Mouse (Mus musculus): ENCODE results near the gene Col5a1.

Col5a1 gene

DNA sequence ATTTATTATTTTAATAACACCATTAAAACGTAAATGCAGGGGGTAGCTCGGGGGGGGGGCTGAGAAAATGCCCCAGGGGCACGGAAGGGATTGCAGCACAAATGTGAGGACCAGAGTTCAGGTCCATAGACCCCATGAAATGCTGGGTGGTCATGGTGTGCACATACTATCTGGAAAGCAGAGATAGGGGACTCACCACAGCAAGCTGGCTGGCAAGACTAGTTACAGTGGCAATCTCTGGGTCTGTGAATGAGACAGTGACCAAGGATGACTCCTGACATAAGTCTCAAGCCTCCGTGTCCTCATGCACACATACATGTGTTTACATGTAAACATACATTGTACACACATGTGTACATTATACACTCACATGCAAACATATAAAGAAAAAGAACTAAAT lies 90.3 kb downstream of the Col5a1 start:
- no peak for DNase-seq

DNA sequence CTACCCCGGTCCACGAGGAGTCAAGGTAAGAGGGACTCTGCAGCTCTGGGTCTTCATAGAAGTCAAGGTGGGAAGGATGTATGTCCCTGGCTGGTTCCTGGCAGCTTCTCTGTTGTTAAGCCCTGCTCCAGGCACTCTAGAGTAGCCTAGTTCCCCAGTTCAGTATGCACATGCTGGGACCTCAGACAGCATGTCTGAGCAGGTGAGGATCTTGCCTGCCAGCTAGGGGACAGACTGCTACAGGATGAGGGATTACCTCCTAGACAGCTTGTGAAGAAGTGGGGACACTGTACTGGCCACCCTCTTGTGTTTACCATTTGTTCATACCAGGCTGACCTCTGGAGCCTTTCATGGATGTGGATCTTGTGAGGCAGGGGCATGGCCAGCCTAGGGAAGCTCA lies 94.8 kb downstream of the Col5a1 start:
- no peak for DNase-seq

DNA sequence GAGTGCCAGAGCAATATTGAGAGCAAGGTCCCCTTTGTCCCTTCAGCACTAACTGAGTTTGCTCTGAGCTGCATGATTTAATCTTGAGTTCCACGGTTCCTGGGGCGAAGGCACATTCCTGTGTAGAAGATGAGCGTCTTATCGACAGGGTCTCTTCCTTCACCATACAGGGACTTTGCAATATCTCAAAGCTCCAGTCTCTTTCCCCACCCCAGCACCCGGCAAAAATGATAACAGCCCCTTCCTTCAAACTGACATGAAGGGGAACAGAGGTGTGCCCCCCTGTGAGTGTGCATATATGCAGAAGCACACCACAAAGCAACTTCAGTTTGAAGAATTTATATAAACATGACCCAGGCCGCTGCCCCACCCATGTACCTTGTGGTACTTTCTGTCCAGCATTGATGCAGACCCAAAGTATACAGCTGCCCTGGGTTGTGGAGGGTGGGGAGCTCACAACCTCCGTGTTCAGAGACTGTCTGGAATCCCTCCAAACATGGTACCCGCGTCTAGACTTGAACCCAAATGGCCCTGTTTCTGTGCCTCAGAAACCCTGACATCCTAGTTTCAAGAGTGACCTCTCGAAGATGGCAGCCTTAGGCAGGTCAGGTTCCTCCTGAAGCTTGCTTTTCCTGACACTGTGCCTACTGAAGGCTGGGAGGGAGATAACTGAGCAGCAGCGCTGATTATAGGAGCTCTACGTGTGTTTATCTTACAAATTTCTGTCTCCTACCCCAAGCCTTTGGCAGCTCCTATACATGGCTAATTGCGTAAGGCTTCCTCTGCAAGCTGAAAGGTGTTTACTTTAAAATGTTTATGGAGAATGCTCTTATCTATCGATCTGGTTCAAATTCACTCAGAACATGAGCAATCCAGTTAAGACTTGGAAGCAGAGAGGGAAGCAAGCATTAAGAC lies 95.7 kb downstream of the Col5a1 start:
- DNase-seq: no peak

DNA sequence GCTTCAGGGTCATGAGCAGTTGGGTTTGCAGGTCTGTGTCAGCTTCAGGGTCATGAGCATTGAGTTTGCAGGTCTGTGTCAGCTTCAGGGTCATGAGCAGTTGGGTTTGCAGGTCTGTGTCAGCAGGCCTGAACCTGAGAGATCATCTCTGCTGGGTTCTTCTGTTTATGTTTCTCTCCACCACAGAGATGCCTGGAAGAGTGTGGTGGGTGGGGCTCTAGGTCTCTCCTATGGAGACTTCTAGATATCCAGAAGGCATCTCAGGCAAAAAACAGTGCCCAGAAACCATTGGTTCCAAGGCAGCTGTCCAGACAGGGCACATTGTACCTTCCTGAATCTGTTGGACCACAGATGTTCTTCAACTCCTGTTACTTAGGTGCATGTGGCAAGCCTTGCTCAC lies 96.9 kb downstream of the Col5a1 start:
- DNase-seq: no peak

DNA sequence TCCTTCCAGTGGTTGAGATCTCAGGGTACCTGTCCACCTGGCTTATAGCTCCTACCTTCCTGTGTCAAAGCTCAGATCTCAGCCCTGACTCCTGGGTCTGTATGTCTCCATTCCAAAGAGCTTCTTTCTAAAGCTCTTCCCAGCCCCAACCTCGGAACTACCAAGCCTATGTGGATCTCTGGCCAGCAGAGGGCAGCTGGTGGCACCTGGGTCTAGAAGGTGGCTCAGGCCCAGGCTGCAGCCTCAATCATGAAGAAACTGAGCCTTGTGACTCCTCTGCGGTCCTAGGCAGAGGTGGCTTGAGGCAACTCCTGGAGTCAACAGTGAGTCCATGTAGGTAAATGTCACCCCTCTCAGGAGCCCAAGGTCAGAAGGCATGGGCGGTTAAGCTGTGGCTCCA lies 97.7 kb downstream of the Col5a1 start:
- peak; percentile 80 to 82 for DNase-seq

DNA sequence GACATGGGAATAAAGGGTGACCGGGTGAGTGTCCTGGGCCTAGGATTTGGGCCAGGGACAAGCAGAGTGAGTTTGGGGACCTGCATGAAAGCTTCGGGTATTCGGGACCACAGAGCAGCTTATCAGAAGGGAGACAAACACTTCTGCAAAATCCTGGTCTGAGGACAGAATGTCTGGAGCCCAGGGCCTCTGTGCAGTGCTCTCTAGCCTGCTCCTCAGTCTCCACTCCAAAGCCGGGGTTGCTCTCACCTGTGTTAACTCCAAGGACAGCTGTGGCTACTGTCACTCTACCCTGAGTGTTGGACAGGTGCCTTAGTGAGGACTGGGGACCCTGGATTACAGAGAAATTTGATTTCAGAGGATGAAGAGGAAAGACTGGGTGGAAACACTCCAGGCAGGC lies 100.5 kb downstream of the Col5a1 start:
- DNase-seq: no peak

DNA sequence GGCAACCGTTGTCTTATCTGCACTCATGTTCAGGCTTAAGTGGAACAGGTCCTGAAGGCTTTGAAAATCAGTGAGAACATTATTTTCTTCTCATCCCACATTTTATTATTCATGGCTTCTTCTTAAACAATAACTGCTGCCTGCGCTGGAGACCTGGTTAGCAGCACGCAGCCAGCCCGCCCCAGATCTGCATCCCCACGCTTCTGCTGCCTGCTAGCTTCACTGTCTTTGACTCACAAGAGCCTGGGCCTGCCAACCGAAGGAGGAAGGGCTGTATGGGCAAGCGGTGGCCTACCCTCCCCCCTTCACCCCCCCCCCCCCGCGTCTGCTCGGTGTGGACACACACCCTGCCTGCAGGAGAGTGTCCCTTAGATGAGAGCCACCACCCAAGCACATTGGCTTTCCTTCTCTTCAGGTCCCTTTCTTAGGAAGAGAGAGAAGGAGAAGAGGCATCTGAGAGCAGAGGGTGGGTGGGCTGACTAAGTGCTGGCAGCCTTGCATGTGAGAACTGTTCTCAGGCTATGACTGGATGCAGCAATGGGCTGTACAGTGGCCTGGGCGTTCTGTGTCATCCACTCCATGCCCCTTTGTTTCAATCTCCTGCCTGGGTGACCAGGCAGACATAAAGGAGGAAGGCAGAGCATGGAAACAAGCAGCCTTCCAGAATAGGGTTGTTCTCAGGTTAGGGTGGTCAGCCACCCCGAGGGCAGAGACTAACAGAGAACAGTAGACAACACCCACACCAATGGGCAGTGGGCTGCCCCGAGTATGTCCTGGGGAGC lies 104.4 kb downstream of the Col5a1 start:
- no peak for DNase-seq

DNA sequence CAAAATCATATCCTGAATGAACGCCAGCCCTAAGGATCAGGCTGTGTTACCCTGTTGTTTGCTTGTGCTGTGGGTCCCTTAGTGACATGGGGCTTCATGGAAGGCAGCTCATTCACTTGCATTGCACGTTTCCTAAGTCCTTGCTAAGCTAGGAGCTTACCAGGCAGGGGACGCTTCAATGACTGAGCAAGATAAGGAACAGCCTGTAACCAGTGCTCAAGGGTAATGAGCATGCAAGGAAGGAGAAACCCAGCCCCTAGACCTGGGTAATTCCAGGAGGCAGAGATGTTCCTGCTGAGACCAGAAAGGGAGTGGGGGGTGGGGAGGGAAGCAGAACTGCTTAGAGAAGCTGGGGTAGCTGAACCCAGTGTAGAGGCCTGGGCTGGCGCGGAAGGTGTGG lies 107.2 kb downstream of the Col5a1 start:
- no peak for DNase-seq

DNA sequence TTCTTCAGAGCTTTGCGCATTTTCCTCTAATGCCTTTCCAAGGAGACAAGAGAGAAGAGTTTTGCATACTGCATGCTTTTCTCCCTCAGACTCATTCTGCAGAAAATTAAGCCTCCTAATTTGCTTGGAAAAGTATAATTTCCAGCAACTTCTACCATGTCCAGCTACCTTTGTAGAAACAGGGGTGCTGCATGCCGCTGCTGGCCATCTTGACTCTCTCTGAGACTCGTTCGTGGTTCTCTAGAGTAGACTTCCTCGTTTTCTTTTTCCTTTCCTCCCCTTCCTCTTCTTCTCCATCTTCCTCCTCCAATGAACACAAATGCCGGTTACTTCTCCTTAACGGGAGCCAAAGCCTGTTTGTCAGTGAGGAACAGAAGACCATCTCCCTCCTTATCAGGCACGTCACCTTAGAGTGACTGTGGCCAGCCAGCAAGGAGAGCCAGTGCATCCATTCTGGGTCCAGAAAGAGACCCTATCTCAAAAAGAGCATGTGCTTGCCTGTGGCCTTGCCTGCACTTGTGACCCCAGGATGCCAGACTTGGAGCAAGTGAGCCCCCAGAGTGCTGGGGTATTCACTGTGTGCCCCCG lies 113.9 kb downstream of the Col5a1 start:
- no peak for DNase-seq

DNA sequence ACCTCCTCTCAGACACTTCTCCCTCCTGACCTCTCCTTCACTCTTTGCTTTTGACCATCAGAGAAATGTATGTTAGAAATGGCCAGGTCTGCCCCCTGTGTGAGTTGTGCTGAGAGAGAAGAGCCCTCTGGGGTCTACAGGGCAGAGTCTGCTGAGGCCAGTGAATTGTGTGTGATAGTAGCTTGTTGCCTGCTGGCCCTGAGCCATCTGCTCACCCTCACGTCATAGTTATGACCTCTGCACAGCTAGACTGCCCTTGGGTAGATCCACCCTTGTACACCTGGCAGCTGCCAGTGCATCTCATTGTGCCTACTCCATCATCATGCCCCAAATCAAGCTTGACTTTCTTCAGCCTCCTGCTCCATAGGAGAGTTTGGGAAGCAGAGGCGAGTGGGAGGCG lies 114.4 kb downstream of the Col5a1 start:
- no peak for DNase-seq

DNA sequence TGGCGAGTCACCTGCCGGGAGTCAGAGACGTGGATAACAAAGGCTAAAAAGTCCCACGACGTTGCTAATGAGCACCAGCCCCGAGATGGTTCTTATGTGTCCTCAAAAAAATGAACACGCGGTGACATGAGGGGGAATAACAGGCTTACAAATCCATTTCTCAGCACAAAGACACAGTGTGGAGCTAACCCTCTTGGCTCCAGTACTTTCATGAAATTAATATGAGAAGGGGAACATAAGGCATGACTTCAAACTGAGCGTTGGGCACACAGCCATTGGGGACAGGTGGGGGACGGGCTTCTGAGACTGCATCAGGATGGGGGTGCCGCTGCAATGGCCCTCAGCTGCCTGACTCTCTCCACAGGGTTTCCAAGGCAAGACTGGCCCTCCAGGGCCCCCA lies 115.0 kb downstream of the Col5a1 start:
- DNase-seq: peak; percentile 17 to 20

DNA sequence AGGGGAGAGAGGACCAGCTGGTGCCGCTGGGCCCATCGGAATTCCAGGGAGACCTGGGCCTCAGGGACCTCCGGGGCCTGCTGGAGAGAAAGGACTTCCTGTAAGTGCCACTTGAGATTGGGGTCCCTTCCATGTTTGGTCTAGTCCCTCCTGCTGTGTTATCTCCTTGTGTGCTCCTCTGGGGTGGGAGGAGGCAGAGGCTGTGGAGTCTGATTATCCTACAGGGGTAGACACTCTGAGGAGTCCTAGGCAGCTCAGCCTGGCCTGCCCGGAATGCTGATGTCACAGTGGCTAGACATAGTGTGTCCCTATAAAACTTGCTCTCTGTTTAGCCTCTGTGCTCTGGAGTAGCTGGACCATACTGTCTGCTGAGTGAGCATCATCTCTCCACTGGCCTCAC lies 119.0 kb downstream of the Col5a1 start:
- no peak for DNase-seq

DNA sequence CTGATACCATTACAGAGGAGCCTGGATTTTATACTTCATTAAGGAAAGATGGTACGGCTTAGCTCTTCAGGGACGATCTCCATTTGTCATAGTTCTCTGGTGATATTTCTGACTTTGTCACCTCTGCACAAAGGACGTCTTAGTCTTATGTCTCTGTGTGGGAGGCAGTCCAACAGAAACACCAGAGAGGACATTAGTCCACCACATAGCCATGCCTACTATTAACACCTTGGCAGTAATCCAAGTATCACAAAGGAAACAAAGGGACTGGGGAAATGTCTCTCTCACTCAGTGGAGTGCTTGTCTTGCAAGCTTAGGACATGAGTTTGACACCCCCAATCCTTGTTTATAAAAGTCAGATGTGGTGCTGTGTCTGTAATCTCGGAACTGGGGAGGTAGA lies 122.0 kb downstream of the Col5a1 start:
- no peak for DNase-seq

DNA sequence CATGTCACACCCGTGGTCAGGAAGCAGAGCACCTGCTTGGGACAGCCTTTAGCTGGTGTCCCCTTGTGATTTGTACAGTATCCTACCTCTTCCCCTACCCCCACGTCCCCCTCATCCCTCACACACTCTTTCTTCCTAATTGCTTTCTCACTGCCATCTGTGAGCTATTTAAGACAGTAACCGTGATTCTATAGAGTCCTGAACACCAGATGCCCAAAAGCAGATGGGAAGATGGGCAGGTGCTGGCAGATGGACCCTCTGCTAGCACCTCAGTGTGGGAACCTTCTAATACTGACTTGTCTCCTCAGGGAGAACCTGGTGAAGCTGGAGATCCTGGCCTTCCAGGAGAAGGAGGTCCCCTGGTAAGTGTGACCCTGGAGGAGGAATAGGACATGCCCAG lies 126.1 kb downstream of the Col5a1 start:
- DNase-seq: no peak

DNA sequence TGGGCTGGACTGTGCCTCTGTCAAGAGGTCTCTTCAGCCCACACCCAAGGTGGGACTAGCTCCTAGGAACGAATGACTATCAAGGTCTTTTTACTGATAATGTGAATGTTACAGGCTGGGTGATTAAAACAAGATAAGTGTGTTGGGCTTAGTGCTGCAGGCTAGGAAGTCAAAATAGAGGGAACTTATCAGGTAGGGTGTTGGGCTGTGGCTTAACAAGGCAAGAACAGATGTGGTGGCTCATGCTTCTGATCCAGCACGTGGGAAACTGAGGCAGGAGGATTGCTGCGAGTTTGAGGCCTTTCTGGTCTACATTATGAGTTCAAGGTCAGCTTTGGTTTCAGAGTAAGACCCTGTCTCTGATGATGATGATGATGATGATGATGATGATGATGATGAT lies 128.6 kb downstream of the Col5a1 start:
- no peak for DNase-seq

DNA sequence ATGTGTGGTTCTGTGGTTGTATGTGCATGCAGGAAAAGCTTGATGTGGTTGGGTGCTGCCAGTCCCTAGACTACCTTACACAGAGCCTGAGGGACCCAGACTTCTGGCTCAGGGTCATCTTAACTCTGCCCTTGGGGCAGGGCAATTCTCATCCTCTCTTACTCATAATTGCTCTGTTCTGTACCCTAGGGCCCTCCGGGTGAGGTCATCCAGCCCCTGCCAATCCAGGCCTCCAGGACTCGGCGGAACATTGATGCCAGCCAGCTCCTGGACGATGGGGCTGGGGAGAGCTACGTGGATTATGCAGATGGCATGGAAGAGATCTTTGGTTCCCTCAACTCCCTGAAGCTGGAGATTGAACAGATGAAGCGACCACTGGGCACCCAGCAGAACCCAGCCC lies 138.2 kb downstream of the Col5a1 start:
- DNase-seq: no peak

DNA sequence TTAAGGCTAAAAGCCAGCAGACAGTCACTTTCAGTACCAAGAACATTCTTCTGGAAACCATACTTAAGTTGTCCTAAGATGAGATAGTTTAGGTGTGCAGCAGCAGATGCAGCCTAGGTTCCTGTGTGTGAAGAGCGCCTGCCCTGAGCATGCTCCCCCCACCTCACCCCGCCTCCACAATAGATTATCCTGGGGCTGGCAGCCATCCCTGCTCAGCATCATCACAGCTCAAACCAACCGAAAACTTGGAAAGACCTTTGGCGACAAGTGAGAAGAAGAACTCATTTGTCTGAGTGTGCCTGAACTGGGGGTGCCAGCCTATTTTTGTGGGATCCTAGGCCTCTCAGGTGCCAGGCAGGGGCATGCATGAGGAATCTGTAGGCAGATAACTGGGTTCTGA lies 139.6 kb downstream of the Col5a1 start:
- no peak for DNase-seq

DNA sequence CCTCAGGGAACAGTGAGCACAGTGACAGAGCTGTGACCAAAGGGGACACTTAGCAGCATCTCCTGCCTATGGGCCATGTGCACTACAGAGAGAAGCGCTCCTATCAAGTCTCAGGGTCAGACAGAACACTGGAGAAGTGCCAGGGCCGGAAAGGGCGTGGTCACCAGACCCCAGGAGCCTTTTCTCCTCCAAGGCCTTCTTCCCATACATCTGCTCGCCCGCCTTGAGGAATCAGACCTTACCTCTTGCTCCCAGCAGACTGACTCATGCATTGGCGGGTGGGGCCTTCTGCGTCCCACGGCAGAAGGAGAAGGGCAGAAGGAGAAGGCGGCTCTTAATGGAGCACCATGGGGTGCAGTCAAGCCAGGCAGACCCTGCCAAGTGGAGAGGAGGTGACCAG lies 145.6 kb downstream of the Col5a1 start:
- no peak for DNase-seq

DNA sequence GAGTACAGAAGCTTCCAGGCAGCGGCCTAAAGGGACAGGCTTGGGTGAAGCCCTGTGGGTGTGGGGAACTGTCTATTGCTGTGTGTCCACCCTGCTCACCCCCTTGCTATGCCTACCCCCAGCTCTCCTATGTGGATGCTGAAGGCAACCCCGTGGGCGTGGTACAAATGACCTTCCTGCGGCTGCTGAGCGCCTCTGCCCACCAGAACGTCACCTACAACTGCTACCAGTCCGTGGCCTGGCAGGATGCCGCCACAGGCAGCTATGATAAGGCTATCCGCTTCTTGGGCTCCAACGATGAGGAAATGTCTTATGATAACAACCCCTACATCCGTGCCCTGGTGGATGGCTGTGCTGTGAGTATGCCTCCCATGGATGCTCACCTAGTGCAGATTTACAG lies 146.2 kb downstream of the Col5a1 start:
- DNase-seq: no peak

DNA sequence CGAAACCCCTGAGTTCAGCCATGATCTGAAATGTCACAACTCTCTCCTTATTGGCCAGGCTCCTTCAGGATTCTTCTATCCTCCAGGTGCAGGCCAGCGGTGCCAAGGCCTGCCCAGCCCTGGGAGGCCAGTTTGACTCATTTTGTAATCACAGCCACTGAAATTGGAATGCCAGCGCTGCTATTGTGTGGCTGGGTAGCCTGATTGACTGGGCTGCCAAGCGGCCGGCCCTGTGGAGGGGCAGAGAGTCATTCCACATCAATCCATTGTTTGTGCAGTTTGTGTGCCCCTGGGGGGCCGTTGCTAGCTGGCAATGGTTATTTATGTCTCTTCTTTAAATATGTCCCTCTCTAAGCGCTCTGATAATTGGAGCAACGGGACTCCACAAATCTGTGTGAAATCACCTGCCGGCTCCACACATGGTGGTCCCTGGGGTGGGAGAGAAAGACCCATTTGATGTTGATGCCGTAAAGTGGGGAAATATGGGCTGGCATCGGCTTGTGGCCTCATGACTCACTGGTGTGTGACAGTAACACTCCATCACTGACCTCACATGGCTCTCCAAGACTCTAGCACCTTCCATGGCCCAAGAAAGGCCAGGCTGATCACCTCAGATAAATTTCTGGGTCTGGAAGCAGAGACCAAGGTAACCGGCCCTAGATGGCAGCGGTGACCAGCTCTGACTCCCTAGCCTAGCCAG lies 147.9 kb downstream of the Col5a1 start:
- DNase-seq: no peak

DNA sequence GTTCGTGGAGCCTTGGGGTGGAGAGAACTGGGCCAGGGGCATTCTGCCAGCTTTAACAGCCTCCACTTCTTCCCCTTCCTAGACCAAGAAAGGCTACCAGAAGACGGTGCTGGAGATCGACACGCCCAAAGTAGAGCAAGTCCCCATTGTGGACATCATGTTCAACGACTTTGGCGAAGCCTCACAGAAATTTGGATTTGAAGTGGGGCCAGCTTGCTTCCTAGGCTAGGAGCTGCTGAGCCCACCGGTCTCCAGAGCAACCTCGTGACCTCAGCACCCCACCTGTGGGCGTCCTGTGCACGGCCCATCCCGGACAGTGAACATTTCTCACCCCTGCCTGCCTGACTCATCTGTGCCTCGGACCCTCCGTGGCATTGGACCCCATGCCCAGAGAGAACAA lies 150.6 kb downstream of the Col5a1 start:
- DNase-seq: peak in 1 of 2 experiments; percentile 21

DNA sequence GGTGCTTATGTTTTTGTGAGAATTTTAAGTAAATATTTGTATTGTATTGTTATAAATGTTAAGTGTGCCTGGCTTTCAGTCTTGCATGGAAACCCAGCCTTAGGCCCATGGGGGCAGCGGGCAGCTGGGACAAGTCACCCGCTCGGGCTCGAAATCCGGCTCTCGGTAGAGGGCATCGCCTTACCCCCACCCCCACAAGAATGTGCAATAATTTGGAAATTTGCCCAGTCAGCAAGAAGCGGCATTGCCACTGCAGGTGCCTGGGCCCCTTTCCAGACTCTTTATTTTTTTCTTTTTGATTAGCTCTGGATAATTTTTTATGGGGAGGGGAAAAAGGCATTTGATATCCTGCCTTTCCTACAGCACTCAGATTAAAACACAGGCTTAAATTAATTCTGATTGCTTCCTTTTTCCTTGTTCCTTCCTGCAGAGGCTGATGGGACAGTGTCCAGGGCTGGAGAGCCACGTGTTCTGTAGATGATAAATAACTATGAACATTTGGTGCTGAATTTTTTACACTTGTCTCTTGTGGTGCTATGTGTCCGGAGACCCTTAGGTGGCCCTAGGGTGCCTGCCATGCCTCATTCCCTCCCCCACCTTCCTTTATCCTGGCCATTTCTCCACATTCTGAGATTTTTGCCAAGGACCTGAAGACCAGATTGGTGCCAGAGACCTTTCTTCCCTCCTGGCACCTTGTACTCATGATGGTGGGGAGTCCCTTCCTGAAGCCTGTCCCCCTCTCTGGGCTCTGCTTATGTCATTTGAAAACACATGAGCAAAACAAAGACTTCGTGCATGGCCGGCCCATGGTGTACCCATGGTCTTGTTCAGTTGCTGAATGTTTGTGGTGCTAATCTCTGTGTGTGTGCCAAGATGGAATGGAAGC lies 151.5 kb downstream of the Col5a1 start:
- DNase-seq: peak; percentile 24 to 43

Measured in cerebellum, adult 18-20 months (tissue).